Mouse (Mus musculus): ENCODE measurements at regions not wholly inside any gene's neighbourhood (a gene's known extent, or its start where the extent isn't known, plus 50 kb on each side); places are given as distances from the start of the nearest gene placed in this dataset.
A peak's percentile ranks its signal among the peaks of the same experiment; 100 is the strongest.

GRCm38 (mm10) chr3:21633600-21634221 lies 442.7 kb upstream of the Tbl1xr1 start:
- H3K4me3 ChIP-seq (ENCODE audit: low read depth, low read length), result no peak overlapping the region
- DNase-seq (ENCODE audit: low spot score) (peak; percentile 67), ATAC-seq (peak; percentile 60; the same call in 1 of the 2 replicates)
- H3K4me1 ChIP-seq (ENCODE audit: insufficient read depth, low read depth, low read length), result peaks cover 7% of the 10 kb centered on the region; the same call in 1 of the 2 replicates
- H3K27me3 ChIP-seq (replicated peaks; ENCODE audit: insufficient read depth, low read length), result no peaks in the 10 kb centered on the region
- no peaks in the 10 kb centered on the region for H3K9me3 ChIP-seq (ENCODE audit: low read length)
- WGBS, result 6% methylated on average over 1 of the region's 1 CpGs
- peak overlapping the region; percentile 38; the same call in 1 of the 2 replicates for H3K27ac ChIP-seq (ENCODE audit: low read length)
- H3K36me3 ChIP-seq (ENCODE audit: insufficient read depth, low read length), result no peaks in the 10 kb centered on the region
- no peak overlapping the region for H3K9ac ChIP-seq (replicated peaks; ENCODE audit: low read depth)
- no peak for TF ChIP-seq CTCF (IDR thresholded peaks at IDR 0.05)
- TF ChIP-seq EP300 (IDR thresholded peaks at IDR 0.05), result no peak
- H3K4me2 ChIP-seq (replicated peaks; ENCODE audit: low read depth, low read length), result no peak overlapping the region

DNA sequence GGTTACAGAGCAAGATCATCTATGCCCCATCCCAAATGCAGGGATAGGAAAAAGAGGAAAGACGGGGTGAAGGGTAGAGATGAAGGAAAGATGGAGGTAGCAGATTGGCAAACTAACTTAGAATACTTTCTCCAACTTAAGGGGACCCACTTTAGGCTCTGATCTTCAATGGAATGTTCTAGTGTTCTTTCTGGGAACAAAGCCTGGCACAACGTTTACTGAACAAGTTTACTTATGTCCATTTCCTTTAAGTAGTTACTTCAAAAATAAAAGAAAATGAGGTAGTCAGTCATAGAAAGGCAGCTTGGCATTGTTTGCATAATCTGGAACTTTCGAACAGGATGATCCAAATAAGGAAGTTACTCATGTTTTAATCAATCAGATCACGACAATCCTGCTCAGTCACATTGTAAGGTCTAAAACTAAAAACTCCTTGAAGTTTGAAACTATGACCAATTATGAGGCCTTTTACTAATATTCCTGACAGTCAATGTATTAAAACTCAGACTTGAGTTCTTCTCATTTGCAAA lies 441.7 kb upstream of the Tbl1xr1 start:
- Histone ChIP-seq H3K9me3 (ENCODE audit: low read length) (no peaks in the 10 kb centered on the region), H3K27ac (ENCODE audit: low read length) (no peak overlapping the region), H3K36me3 (ENCODE audit: insufficient read depth, low read length) (no peaks in the 10 kb centered on the region), H3K4me2 (replicated peaks; ENCODE audit: low read depth, low read length) (no peak overlapping the region), H3K9ac (replicated peaks; ENCODE audit: low read depth) (no peak overlapping the region), H3K27me3 (replicated peaks; ENCODE audit: insufficient read depth, low read length) (no peaks in the 10 kb centered on the region), H3K4me1 (ENCODE audit: insufficient read depth, low read depth, low read length) (peaks cover 10% of the 10 kb centered on the region; the same call in 1 of the 2 replicates), H3K4me3 (ENCODE audit: low read depth, low read length) (no peak overlapping the region)
- 40% methylated on average over 4 of the region's 4 CpGs for WGBS
- TF ChIP-seq CTCF (IDR thresholded peaks at IDR 0.05) (no peak), EP300 (IDR thresholded peaks at IDR 0.05) (peak; percentile 93)
- ATAC-seq (peak; percentile 75), DNase-seq (ENCODE audit: low spot score) (peak; percentile 84)

- no peak for TF ChIP-seq EP300 (IDR thresholded peaks at IDR 0.05)
- no peak for TF ChIP-seq CTCF (IDR thresholded peaks at IDR 0.05)
- Histone ChIP-seq H3K9ac (replicated peaks; ENCODE audit: low read depth) (no peak overlapping the region), H3K36me3 (ENCODE audit: insufficient read depth, low read length) (no peaks in the 10 kb centered on the region), H3K27me3 (replicated peaks; ENCODE audit: insufficient read depth, low read length) (no peaks in the 10 kb centered on the region), H3K4me2 (replicated peaks; ENCODE audit: low read depth, low read length) (no peak overlapping the region), H3K4me1 (ENCODE audit: insufficient read depth, low read depth, low read length) (peaks cover 5% of the 10 kb centered on the region; the same call in 1 of the 2 replicates), H3K9me3 (ENCODE audit: low read length) (no peaks in the 10 kb centered on the region), H3K4me3 (ENCODE audit: low read depth, low read length) (no peak overlapping the region), H3K27ac (ENCODE audit: low read length) (no peak overlapping the region)
- WGBS, result 76% methylated on average over 5 of the region's 5 CpGs
- DNase-seq (ENCODE audit: low spot score) (no peak), ATAC-seq (no peak)
These were observed 437.6 kb upstream of the Tbl1xr1 start for GRCm38 (mm10) chr3:21638886-21639285.

- ATAC-seq (no peak), DNase-seq (ENCODE audit: low spot score) (no peak)
- 19% methylated on average over 5 of the region's 5 CpGs for WGBS
- H3K9me3 ChIP-seq (ENCODE audit: low read length), result no peaks in the 10 kb centered on the region
- H3K36me3 ChIP-seq (ENCODE audit: insufficient read depth, low read length), result no peaks in the 10 kb centered on the region
- no peaks in the 10 kb centered on the region for H3K27me3 ChIP-seq (replicated peaks; ENCODE audit: insufficient read depth, low read length)
- H3K4me1 ChIP-seq (ENCODE audit: insufficient read depth, low read depth, low read length), result 0 out of 2 replicates have a peak, but pooled peaks cover 3% of the 10 kb centered on the region
- H3K4me2 ChIP-seq (replicated peaks; ENCODE audit: low read depth, low read length), result no peak overlapping the region
- no peak overlapping the region for H3K9ac ChIP-seq (replicated peaks; ENCODE audit: low read depth)
- TF ChIP-seq EP300 (IDR thresholded peaks at IDR 0.05) (no peak), CTCF (IDR thresholded peaks at IDR 0.05) (no peak)
- no peak overlapping the region for H3K4me3 ChIP-seq (ENCODE audit: low read depth, low read length)
- no peak overlapping the region for H3K27ac ChIP-seq (ENCODE audit: low read length)
These were observed 436.9 kb upstream of the Tbl1xr1 start for GRCm38 (mm10) chr3:21639576-21639975.

- ATAC-seq (no peak), DNase-seq (ENCODE audit: low spot score) (no peak)
- WGBS, result 62% methylated on average over 2 of the region's 2 CpGs
These were observed 432.4 kb upstream of the Tbl1xr1 start for GRCm38 (mm10) chr3:21644086-21644485.

GRCm38 (mm10) chr3:21645268-21645667 lies 431.2 kb upstream of the Tbl1xr1 start:
- ATAC-seq, result no peak
- 17% methylated on average over 1 of the region's 1 CpGs for WGBS
- Histone ChIP-seq H3K4me3 (ENCODE audit: low read depth, low read length) (no peak overlapping the region), H3K9ac (replicated peaks; ENCODE audit: low read depth) (no peak overlapping the region), H3K36me3 (ENCODE audit: insufficient read depth, low read length) (no peaks in the 10 kb centered on the region), H3K9me3 (ENCODE audit: low read length) (no peaks in the 10 kb centered on the region), H3K27ac (ENCODE audit: low read length) (no peak overlapping the region), H3K27me3 (replicated peaks; ENCODE audit: insufficient read depth, low read length) (no peaks in the 10 kb centered on the region), H3K4me1 (ENCODE audit: insufficient read depth, low read depth, low read length) (no peaks in the 10 kb centered on the region; the same call in 1 of the 2 replicates), H3K4me2 (replicated peaks; ENCODE audit: low read depth, low read length) (no peak overlapping the region)
- DNase-seq (ENCODE audit: low spot score), result peak; percentile 37
- TF ChIP-seq EP300 (IDR thresholded peaks at IDR 0.05) (no peak), CTCF (IDR thresholded peaks at IDR 0.05) (no peak)

More at GRCm38 (mm10) chr3:21644086-21644485, 432.4 kb upstream of the Tbl1xr1 start:
- H3K27ac ChIP-seq (ENCODE audit: low read length), result no peak overlapping the region
- TF ChIP-seq EP300 (IDR thresholded peaks at IDR 0.05), result no peak; the same call in 1 of the 2 replicates
- no peak for TF ChIP-seq CTCF (IDR thresholded peaks at IDR 0.05)
- peaks cover 3% of the 10 kb centered on the region; the same call in 1 of the 2 replicates for H3K4me1 ChIP-seq (ENCODE audit: insufficient read depth, low read depth, low read length)
- H3K4me3 ChIP-seq (ENCODE audit: low read depth, low read length), result no peak overlapping the region
- no peaks in the 10 kb centered on the region for H3K9me3 ChIP-seq (ENCODE audit: low read length)
- no peak overlapping the region for H3K4me2 ChIP-seq (replicated peaks; ENCODE audit: low read depth, low read length)
- no peaks in the 10 kb centered on the region for H3K36me3 ChIP-seq (ENCODE audit: insufficient read depth, low read length)
- H3K9ac ChIP-seq (replicated peaks; ENCODE audit: low read depth), result no peak overlapping the region
- no peaks in the 10 kb centered on the region for H3K27me3 ChIP-seq (replicated peaks; ENCODE audit: insufficient read depth, low read length)
